Mouse (Mus musculus) bone marrow, adult 2 months (tissue): ENCODE measurements around the gene Nav2.

Experiments used
- CTCF ChIP-seq: fragments of 200-500 bp; IDR thresholded peaks from 2 replicates; pipeline ENCODE4 v1.5.1; 2011; ENCODE audit warnings: low read length, control low read depth; ENCODE audit not compliant: control insufficient read depth, insufficient read depth
- POLR2A ChIP-seq: fragments of 200-500 bp; IDR thresholded peaks from 2 replicates; pipeline ENCODE4 v1.6.1; 2011; ENCODE audit warnings: low read depth, mild to moderate bottlenecking, control low read depth, low read length, borderline replicate concordance; ENCODE audit not compliant: control insufficient read depth

- TF ChIP-seq CTCF (no peak), POLR2A (no peak)
These were observed 472.4 kb downstream of the Nav2 start for GRCm38 (mm10) chr7:49380940-49381339.
